Mouse (Mus musculus) heart, postnatal 0 days (tissue): ENCODE measurements around the gene Gm45713. TPM values are rescaled to one million over a fixed set of nuclear protein-coding genes. Genes with fewer than 3 reads are reported as not detected.

Experiments
- ATAC-seq: fragments of 200-750 bp; cut with Nextera tagmentation; 2 replicates; pipeline ENCODE4 v1.8.0; 2017; ENCODE audit warnings: low read depth, moderate number of reproducible peaks, moderate library complexity; ENCODE audit not compliant: insufficient read depth
- DNase-seq: peaks from one replicate; pipeline ENCODE4 v3.0.0-alpha.2; 2016; ENCODE audit warnings: low spot score
- H3K27ac ChIP-seq: fragments of 300-500 bp; sonication (generic); 2 replicates; pipeline ENCODE4 v1.5.1; 2014; ENCODE audit warnings: low read depth, mild to moderate bottlenecking
- H3K27me3 ChIP-seq: fragments of 300-500 bp; sonication (generic); 2 replicates; pipeline ENCODE4 v1.6.1; 2014; ENCODE audit warnings: low read length, mixed read lengths; ENCODE audit not compliant: control insufficient read depth, insufficient read depth
- H3K36me3 ChIP-seq: fragments of 300-500 bp; sonication (generic); replicated peaks from 2 replicates; pipeline ENCODE4 v1.6.1; 2014; ENCODE audit warnings: low read length, mixed read lengths; ENCODE audit not compliant: control insufficient read depth, insufficient read depth
- H3K4me1 ChIP-seq: fragments of 300-500 bp; sonication (generic); 2 replicates; pipeline ENCODE4 v1.6.1; 2014; ENCODE audit warnings: antibody characterized with exemption; ENCODE audit not compliant: control insufficient read depth, insufficient read depth
- H3K4me2 ChIP-seq: fragments of 300-500 bp; sonication (generic); 2 replicates; pipeline ENCODE4 v1.6.1; 2014; ENCODE audit warnings: low read depth, mild to moderate bottlenecking, low read length, moderate library complexity
- H3K4me3 ChIP-seq: fragments of 300-500 bp; sonication (generic); 2 replicates; pipeline ENCODE4 v1.5.1; 2014; ENCODE audit warnings: low read depth, low read length
- H3K9ac ChIP-seq: fragments of 300-500 bp; sonication (generic); replicated peaks from 2 replicates; pipeline ENCODE4 v1.6.1; 2014; ENCODE audit warnings: low read depth, low read length, mixed read lengths
- H3K9me3 ChIP-seq: fragments of 300-500 bp; sonication (generic); replicated peaks from 2 replicates; pipeline ENCODE4 v1.6.1; 2016; ENCODE audit warnings: low read length; ENCODE audit not compliant: control insufficient read depth
- CTCF ChIP-seq: IDR thresholded peaks from 2 replicates; pipeline ENCODE4 v1.5.1; 2016; ENCODE audit warnings: antibody characterized with exemption, control low read depth, low read depth
- EP300 ChIP-seq: IDR thresholded peaks from 2 replicates; pipeline ENCODE4 v1.6.1; 2016; ENCODE audit warnings: antibody characterized with exemption, low read depth
- WGBS: fragments of 180-500 bp; shearing (Covaris S2); extraction: QIAGEN DNeasy Blood & Tissue Kit; methylation state at CpG from one replicate; pipeline ENCODE4 v1.1.7; 2014; 5-methylcytosine and 5-hydroxymethylcytosine counted together
- microRNA counts: library from miRNA; unstranded; fragments of <30 nt; microRNA quantifications from one replicate; lab custom pipeline; 2015
- microRNA-seq: library from miRNA; unstranded; fragments of <30 nt; microRNA quantifications from one replicate; pipeline ENCODE4, GENCODE M21; 2016
- polyA plus RNA-seq: library from polyadenylated mRNA; unstranded; fragments of >200 nt; fragmentation: Nextera tagmentation; extraction: Ambion mirVana; gene quantifications from 2 replicates; pipeline ENCODE4 v1.2.1, GENCODE M21; 2015
- total RNA-seq: library from RNA; depleted of rRNA; stranded (reverse); fragments of >200 nt; gene quantifications from 2 replicates; pipeline ENCODE4 v1.2.3, GENCODE M21; 2014; ENCODE audit warnings: low replicate concordance; rRNA removed

Gm45713 gene
- total and polyA plus RNA-seq, 2 experiments from 2014 or later: 0.19 to 0.78 TPM

DNA sequence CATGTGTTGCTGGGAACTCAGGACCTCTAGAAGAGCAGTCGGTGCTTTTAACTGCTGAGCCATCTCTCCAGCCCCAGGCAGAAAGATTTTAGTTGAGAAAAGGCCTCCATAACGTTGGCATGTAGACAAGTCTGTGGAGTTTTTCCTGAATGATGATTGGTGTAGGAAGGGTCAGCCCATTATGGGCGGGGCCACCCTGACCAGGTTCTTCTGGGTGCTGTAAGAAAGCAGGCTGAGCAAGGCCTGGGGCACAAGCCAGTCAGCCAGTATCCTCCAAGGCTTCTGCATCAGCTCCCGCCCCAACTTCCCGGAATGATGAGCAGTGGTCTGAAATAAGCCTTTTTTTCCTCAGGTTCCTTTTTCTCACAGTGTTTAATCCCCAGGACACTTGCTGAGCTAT lies 55.0 kb downstream of the Gm45713 start:
- Histone ChIP-seq H3K9me3 (no peaks in the 10 kb centered on the region), H3K27ac (no peak overlapping the region), H3K4me1 (peaks cover 2% of the 10 kb centered on the region; the same call in 1 of the 2 replicates), H3K9ac (no peak overlapping the region), H3K27me3 (no peaks in the 10 kb centered on the region), H3K4me2 (no peak overlapping the region), H3K36me3 (peaks cover 22% of the 10 kb centered on the region), H3K4me3 (no peak overlapping the region)
- WGBS: 55% methylated on average over 5 of the region's 5 CpGs
- no peak for ATAC-seq
- DNase-seq: no peak
- TF ChIP-seq EP300 (no peak), CTCF (no peak)

DNA sequence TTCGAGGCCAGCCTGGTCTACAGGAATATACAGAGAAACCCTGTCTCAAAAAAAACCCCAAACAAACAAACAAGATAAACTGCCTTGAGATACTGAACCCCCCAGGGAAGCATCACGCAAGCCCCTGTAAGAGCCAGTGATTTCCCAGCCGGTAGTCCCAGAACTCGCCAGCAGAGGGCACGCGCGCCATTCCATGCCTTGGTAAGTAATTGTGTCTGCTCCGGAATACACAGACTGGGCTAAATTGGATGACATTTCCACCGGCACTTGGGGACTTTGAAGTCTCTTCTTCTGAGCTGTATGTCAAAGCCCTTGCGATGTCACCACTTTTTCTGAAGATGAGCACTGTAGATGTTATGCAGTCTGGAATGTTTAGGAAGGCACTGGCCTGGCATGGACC lies 56.2 kb downstream of the Gm45713 start:
- no peak overlapping the region for H3K4me3 ChIP-seq
- no peak overlapping the region for H3K9ac ChIP-seq
- ATAC-seq (peak; percentile 33; the same call in 1 of the 2 replicates), DNase-seq (peak; percentile 81)
- H3K9me3 ChIP-seq: no peaks in the 10 kb centered on the region
- WGBS: under 1% methylated on average over 10 of the region's 10 CpGs
- H3K27ac ChIP-seq: no peak overlapping the region
- peaks cover 9% of the 10 kb centered on the region; the same call in 1 of the 2 replicates for H3K4me1 ChIP-seq
- no peak overlapping the region for H3K4me2 ChIP-seq
- TF ChIP-seq EP300: no peak
- peak; percentile 94 for TF ChIP-seq CTCF
- peaks cover 23% of the 10 kb centered on the region for H3K36me3 ChIP-seq
- no peaks in the 10 kb centered on the region for H3K27me3 ChIP-seq

DNA sequence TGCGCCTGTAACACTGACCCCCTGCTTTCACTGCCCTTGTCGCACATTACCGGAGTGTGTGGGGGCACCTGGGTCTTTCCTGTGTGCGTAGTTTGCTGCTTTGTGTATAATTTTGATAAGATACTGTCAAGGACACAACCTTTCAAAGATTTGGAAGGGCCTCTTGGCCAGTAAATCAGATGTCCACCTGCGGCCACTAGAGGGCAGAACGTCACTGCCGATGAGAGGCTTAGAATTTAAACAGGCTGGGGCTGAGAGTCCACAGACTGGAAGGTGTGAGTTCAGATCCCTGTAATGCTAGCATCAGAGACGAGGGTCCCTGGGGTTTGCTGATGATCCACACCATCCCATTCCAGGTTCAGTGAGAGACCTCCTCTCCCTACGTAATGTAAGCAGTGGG lies 57.5 kb downstream of the Gm45713 start:
- Histone ChIP-seq H3K27me3 (no peaks in the 10 kb centered on the region), H3K9me3 (no peaks in the 10 kb centered on the region), H3K4me3 (no peak overlapping the region), H3K36me3 (peaks cover 32% of the 10 kb centered on the region), H3K4me2 (no peak overlapping the region), H3K9ac (no peak overlapping the region), H3K4me1 (peaks cover 9% of the 10 kb centered on the region; the same call in 1 of the 2 replicates), H3K27ac (no peak overlapping the region)
- 21% methylated on average over 9 of the region's 9 CpGs for WGBS
- DNase-seq: peak; percentile 78
- ATAC-seq: no peak; the same call in 1 of the 2 replicates
- TF ChIP-seq EP300 (no peak), CTCF (peak; percentile 87)

DNA sequence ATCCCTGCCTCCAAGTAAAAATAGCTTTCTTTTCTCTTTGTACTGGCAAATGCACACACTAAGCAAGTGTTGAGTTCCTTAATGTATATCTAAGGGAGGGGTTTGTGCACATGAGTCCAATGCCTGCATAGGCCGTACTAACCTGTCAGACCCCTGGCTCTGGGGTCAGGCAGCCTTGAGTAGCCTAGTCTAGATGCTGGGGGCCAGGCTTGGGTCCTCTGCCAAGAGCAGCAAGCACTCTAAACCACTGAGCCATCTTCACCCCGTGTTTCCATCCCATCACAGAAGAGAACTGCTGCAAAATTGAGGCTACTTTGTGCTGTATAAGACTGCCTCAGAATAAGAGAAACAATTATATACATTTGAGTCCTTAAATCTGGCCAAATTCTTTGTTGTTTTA lies 58.2 kb downstream of the Gm45713 start:
- H3K27me3 ChIP-seq: no peaks in the 10 kb centered on the region
- no peak for TF ChIP-seq CTCF
- TF ChIP-seq EP300: no peak
- H3K27ac ChIP-seq: no peak overlapping the region
- DNase-seq: no peak
- no peak overlapping the region for H3K4me2 ChIP-seq
- no peak overlapping the region for H3K9ac ChIP-seq
- H3K4me3 ChIP-seq: no peak overlapping the region
- H3K9me3 ChIP-seq: no peaks in the 10 kb centered on the region
- 94% methylated on average over 2 of the region's 2 CpGs for WGBS
- H3K4me1 ChIP-seq: peaks cover 9% of the 10 kb centered on the region; the same call in 1 of the 2 replicates
- H3K36me3 ChIP-seq: peaks cover 32% of the 10 kb centered on the region
- no peak for ATAC-seq

DNA sequence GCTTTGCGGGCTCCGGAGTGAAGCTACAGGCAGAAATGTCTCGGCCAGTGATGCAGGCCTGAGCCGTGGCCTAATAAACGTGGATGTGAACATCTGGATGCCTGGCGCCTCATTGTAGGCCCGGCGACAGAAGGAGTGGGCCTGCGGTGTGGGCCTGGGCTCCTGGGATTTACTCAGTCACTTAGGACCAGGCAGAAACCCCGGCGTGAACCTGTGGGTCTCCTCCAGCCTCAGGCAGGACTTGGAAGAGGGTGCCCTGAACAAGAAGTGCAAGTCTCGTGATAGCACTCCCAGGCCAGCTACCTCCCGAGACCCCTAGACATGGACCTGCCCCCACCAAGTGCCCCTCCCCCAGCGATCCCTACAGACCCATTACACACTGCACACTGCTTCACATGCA lies 58.7 kb downstream of the Gm45713 start:
- ATAC-seq: no peak
- Histone ChIP-seq H3K9ac (no peak overlapping the region), H3K9me3 (no peaks in the 10 kb centered on the region), H3K27ac (no peak overlapping the region), H3K4me3 (no peak overlapping the region), H3K27me3 (no peaks in the 10 kb centered on the region), H3K36me3 (peaks cover 32% of the 10 kb centered on the region), H3K4me2 (no peak overlapping the region), H3K4me1 (peaks cover 9% of the 10 kb centered on the region; the same call in 1 of the 2 replicates)
- no peak for TF ChIP-seq EP300
- no peak for TF ChIP-seq CTCF
- DNase-seq: no peak
- 86% methylated on average over 14 of the region's 14 CpGs for WGBS

DNA sequence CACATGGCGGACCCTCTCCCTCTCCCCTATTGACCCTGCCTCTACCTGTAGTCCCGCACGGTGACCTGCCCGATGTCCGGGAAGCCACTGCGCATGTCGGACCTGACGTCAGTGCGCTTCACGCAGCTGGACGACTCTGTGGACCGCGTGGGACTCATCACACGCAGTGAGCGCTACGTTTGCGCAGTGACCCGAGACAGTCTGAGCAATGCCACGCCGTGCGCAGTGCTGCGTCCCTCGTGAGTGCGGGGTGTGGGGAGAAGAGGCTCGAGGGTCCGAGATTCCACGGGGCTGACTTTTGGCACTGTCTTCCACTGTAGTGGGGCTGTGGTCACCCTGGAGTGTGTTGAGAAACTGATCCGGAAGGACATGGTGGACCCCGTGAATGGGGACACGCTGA lies 59.5 kb downstream of the Gm45713 start:
- Histone ChIP-seq H3K4me2 (no peak overlapping the region), H3K27me3 (no peaks in the 10 kb centered on the region), H3K27ac (no peak overlapping the region), H3K4me3 (no peak overlapping the region), H3K4me1 (peaks cover 9% of the 10 kb centered on the region; the same call in 1 of the 2 replicates), H3K9ac (no peak overlapping the region), H3K9me3 (no peaks in the 10 kb centered on the region), H3K36me3 (peaks cover 32% of the 10 kb centered on the region)
- DNase-seq (no peak), ATAC-seq (no peak)
- 91% methylated on average over 30 of the region's 30 CpGs for WGBS
- no peak for TF ChIP-seq CTCF
- no peak for TF ChIP-seq EP300

MicroRNAs within 50 kb of the gene (microRNA counts, 519-probe panel; counts per million panel counts)
- microRNA mmu-miR-150 (lab: Ali Mortazavi, UCI): 1,491 counts per million, percentile 13 among the panel's probes with 10 or more counts

Small RNAs within 50 kb of the gene (microRNA-seq; reads per million reads assigned to microRNA genes)
- gene Mir150: 40.2 reads per million, percentile 44 among the genes with 10 or more reads in this experiment
- 5.7 reads per million, percentile 23 among the genes with 10 or more reads in this experiment for gene Mir5121
- gene Mir7055: not detected

Other genes with a start within 250 kb of the Gm45713 start
Only the 30 nearest of the 33 such genes appear.
- gene Ap2a1, start 206.7 kb downstream of the Gm45713 start, total RNA-seq: 63.1 and 99.0 TPM in 2 replicates
- gene Ap2a1, start 206.7 kb downstream of the Gm45713 start, polyA plus RNA-seq: 36.2 and 37.1 TPM in 2 replicates
- gene Tsks, start 193.0 kb downstream of the Gm45713 start, total RNA-seq: not detected in 2 replicates
- gene Tsks, start 193.0 kb downstream of the Gm45713 start, polyA plus RNA-seq: 0.16 and 0.27 TPM in 2 replicates
- 7.5 and 12.7 TPM in 2 replicates for gene Cpt1c, start 161.4 kb downstream of the Gm45713 start, total RNA-seq
- 3.4 and 3.9 TPM in 2 replicates for gene Cpt1c, start 161.4 kb downstream of the Gm45713 start, polyA plus RNA-seq
- 152 and 173 TPM in 2 replicates for gene Prmt1, start 149.7 kb downstream of the Gm45713 start, total RNA-seq
- gene Prmt1, start 149.7 kb downstream of the Gm45713 start, polyA plus RNA-seq: 271 and 300 TPM in 2 replicates
- gene Irf3, start 138.6 kb downstream of the Gm45713 start, total RNA-seq: 31.7 and 61.1 TPM in 2 replicates
- 44.8 and 51.7 TPM in 2 replicates for gene Irf3, start 138.6 kb downstream of the Gm45713 start, polyA plus RNA-seq
- 20.3 and 22.0 TPM in 2 replicates for gene Bcl2l12, start 137.5 kb downstream of the Gm45713 start, total RNA-seq
- gene Bcl2l12, start 137.5 kb downstream of the Gm45713 start, polyA plus RNA-seq: 25.5 and 27.5 TPM in 2 replicates
- gene Scaf1, start 119.9 kb downstream of the Gm45713 start, total RNA-seq: 37.8 and 38.9 TPM in 2 replicates
- 15.9 and 17.9 TPM in 2 replicates for gene Scaf1, start 119.9 kb downstream of the Gm45713 start, polyA plus RNA-seq
- gene Rras, start 118.3 kb downstream of the Gm45713 start, total RNA-seq: 38.4 and 62.0 TPM in 2 replicates
- 85.7 and 90.0 TPM in 2 replicates for gene Rras, start 118.3 kb downstream of the Gm45713 start, polyA plus RNA-seq
- 5.4 and 12.5 TPM in 2 replicates for gene Prr12, start 83.3 kb downstream of the Gm45713 start, total RNA-seq
- gene Prr12, start 83.3 kb downstream of the Gm45713 start, polyA plus RNA-seq: 3.8 TPM in 2 replicates
- gene Nosip, start 73.8 kb downstream of the Gm45713 start, total RNA-seq: 21.5 and 73.9 TPM in 2 replicates
- gene Nosip, start 73.8 kb downstream of the Gm45713 start, polyA plus RNA-seq: 38.2 and 43.7 TPM in 2 replicates
- 8.3 and 22.0 TPM in 2 replicates for gene Prrg2, start 73.6 kb downstream of the Gm45713 start, total RNA-seq
- gene Prrg2, start 73.6 kb downstream of the Gm45713 start, polyA plus RNA-seq: 12.4 and 13.3 TPM in 2 replicates
- gene Rcn3, start 44.0 kb downstream of the Gm45713 start, total RNA-seq: 125 and 141 TPM in 2 replicates
- 100 and 108 TPM in 2 replicates for gene Rcn3, start 44.0 kb downstream of the Gm45713 start, polyA plus RNA-seq
- 48.9 and 51.6 TPM in 2 replicates for gene Fcgrt, start 32.4 kb downstream of the Gm45713 start, total RNA-seq
- 59.5 and 67.9 TPM in 2 replicates for gene Fcgrt, start 32.4 kb downstream of the Gm45713 start, polyA plus RNA-seq
- gene Rps11, start 11.8 kb downstream of the Gm45713 start, total RNA-seq: 1,106 and 1,247 TPM in 2 replicates
- gene Rps11, start 11.8 kb downstream of the Gm45713 start, polyA plus RNA-seq: 730 and 757 TPM in 2 replicates
- gene Rpl13a, start 7.5 kb downstream of the Gm45713 start, total RNA-seq: 1,443 and 1,972 TPM in 2 replicates
- 780 and 809 TPM in 2 replicates for gene Rpl13a, start 7.5 kb downstream of the Gm45713 start, polyA plus RNA-seq
- gene Flt3l, start 201 bp upstream of the Gm45713 start, total RNA-seq: 8.1 and 23.3 TPM in 2 replicates
- gene Flt3l, start 201 bp upstream of the Gm45713 start, polyA plus RNA-seq: 1.8 and 2.0 TPM in 2 replicates
- 142 and 152 TPM in 2 replicates for gene Pih1d1, start 18.1 kb upstream of the Gm45713 start, total RNA-seq
- 56.3 and 60.0 TPM in 2 replicates for gene Pih1d1, start 18.1 kb upstream of the Gm45713 start, polyA plus RNA-seq
- 29.2 and 40.1 TPM in 2 replicates for gene Aldh16a1, start 18.4 kb upstream of the Gm45713 start, total RNA-seq
- gene Aldh16a1, start 18.4 kb upstream of the Gm45713 start, polyA plus RNA-seq: 18.2 and 22.8 TPM in 2 replicates
- gene Slc17a7, start 27.7 kb upstream of the Gm45713 start, total RNA-seq: 7.5 and 12.7 TPM in 2 replicates
- 4.3 and 5.4 TPM in 2 replicates for gene Slc17a7, start 27.7 kb upstream of the Gm45713 start, polyA plus RNA-seq
- gene Gfy, start 43.3 kb upstream of the Gm45713 start, total RNA-seq: not detected in 2 replicates
- not detected in 2 replicates for gene Gfy, start 43.3 kb upstream of the Gm45713 start, polyA plus RNA-seq
- not detected in 2 replicates for gene Pth2, start 44.8 kb upstream of the Gm45713 start, total RNA-seq
- not detected in 2 replicates for gene Pth2, start 44.8 kb upstream of the Gm45713 start, polyA plus RNA-seq
- not detected in 2 replicates for gene Ccdc155, start 68.7 kb upstream of the Gm45713 start, total RNA-seq
- gene Ccdc155, start 68.7 kb upstream of the Gm45713 start, polyA plus RNA-seq: 0.14 and 0.25 TPM in 2 replicates
- gene Dkkl1, start 75.9 kb upstream of the Gm45713 start, total RNA-seq: not detected in 2 replicates
- gene Dkkl1, start 75.9 kb upstream of the Gm45713 start, polyA plus RNA-seq: 0.27 TPM in 1 of 2 replicates, not detected in the other
- gene Tead2, start 79.5 kb upstream of the Gm45713 start, total RNA-seq: 50.6 and 72.2 TPM in 2 replicates
- gene Tead2, start 79.5 kb upstream of the Gm45713 start, polyA plus RNA-seq: 41.1 and 42.8 TPM in 2 replicates
- gene Cd37, start 102.9 kb upstream of the Gm45713 start, total RNA-seq: 0.97 TPM in 1 of 2 replicates, not detected in the other
- 1.9 and 2.3 TPM in 2 replicates for gene Cd37, start 102.9 kb upstream of the Gm45713 start, polyA plus RNA-seq
- gene Slc6a16, start 104.9 kb upstream of the Gm45713 start, total RNA-seq: not detected in 2 replicates
- 0.10 TPM in 1 of 2 replicates, not detected in the other for gene Slc6a16, start 104.9 kb upstream of the Gm45713 start, polyA plus RNA-seq
- gene Slc6a21, start 141.3 kb upstream of the Gm45713 start, total RNA-seq: not detected in 2 replicates
- not detected in 2 replicates for gene Slc6a21, start 141.3 kb upstream of the Gm45713 start, polyA plus RNA-seq
- 15.8 and 44.0 TPM in 2 replicates for gene Trpm4, start 197.5 kb upstream of the Gm45713 start, total RNA-seq
- 14.2 and 15.2 TPM in 2 replicates for gene Trpm4, start 197.5 kb upstream of the Gm45713 start, polyA plus RNA-seq
- 38.8 and 39.7 TPM in 2 replicates for gene Hrc, start 199.1 kb upstream of the Gm45713 start, total RNA-seq
- gene Hrc, start 199.1 kb upstream of the Gm45713 start, polyA plus RNA-seq: 43.8 and 45.9 TPM in 2 replicates
- 0.15 and 1.8 TPM in 2 replicates for gene Ppfia3, start 230.8 kb upstream of the Gm45713 start, total RNA-seq
- 0.58 and 0.68 TPM in 2 replicates for gene Ppfia3, start 230.8 kb upstream of the Gm45713 start, polyA plus RNA-seq